Mouse (Mus musculus): ENCODE data around the gene Mcfd2. TPM values are rescaled to one million over a fixed set of nuclear protein-coding genes. Genes with fewer than 3 reads are reported as not detected.

The Mcfd2 gene
- polyA plus RNA-seq, 1 experiment: 84.8 TPM

- H3K4me3 ChIP-seq (ENCODE audit: insufficient read depth, low read length): no peak overlapping the region
- TF ChIP-seq CTCF (IDR thresholded peaks at IDR 0.05; ENCODE audit: low read depth, low read length): no peak
- TF ChIP-seq POLR2A (IDR thresholded peaks at IDR 0.05; ENCODE audit: borderline replicate concordance, low read depth, low read length): no peak
- no peaks in the 10 kb centered on the region for H3K4me1 ChIP-seq (ENCODE audit: control insufficient read depth, insufficient read depth, low read length)
- no peak overlapping the region for H3K27ac ChIP-seq (ENCODE audit: insufficient read depth, low read depth, low read length)
These were observed 11.4 kb downstream of the Mcfd2 start for GRCm38 (mm10) chr17:87254384-87254783.

- peaks cover 23% of the 10 kb centered on the region for H3K4me1 ChIP-seq (ENCODE audit: control insufficient read depth, insufficient read depth, low read length)
- H3K27ac ChIP-seq (ENCODE audit: insufficient read depth, low read depth, low read length): peak overlapping the region; percentile 73
- H3K4me3 ChIP-seq (ENCODE audit: insufficient read depth, low read length): no peak overlapping the region
- TF ChIP-seq CTCF (IDR thresholded peaks at IDR 0.05; ENCODE audit: low read depth, low read length): no peak
- no peak for TF ChIP-seq POLR2A (IDR thresholded peaks at IDR 0.05; ENCODE audit: borderline replicate concordance, low read depth, low read length)
These were observed 19.6 kb downstream of the Mcfd2 start for GRCm38 (mm10) chr17:87246103-87246502.

- H3K4me1 ChIP-seq (ENCODE audit: control insufficient read depth, insufficient read depth, low read length): no peaks in the 10 kb centered on the region
- no peak overlapping the region for H3K27ac ChIP-seq (ENCODE audit: insufficient read depth, low read depth, low read length)
- TF ChIP-seq POLR2A (IDR thresholded peaks at IDR 0.05; ENCODE audit: borderline replicate concordance, low read depth, low read length) (no peak), CTCF (IDR thresholded peaks at IDR 0.05; ENCODE audit: low read depth, low read length) (no peak)
- no peak overlapping the region for H3K4me3 ChIP-seq (ENCODE audit: insufficient read depth, low read length)
These were observed 27.9 kb downstream of the Mcfd2 start for GRCm38 (mm10) chr17:87237826-87238225.

- Histone ChIP-seq H3K27ac (ENCODE audit: insufficient read depth, low read depth, low read length) (no peak overlapping the region), H3K4me1 (ENCODE audit: control insufficient read depth, insufficient read depth, low read length) (no peaks in the 10 kb centered on the region), H3K4me3 (ENCODE audit: insufficient read depth, low read length) (no peak overlapping the region)
- TF ChIP-seq CTCF (IDR thresholded peaks at IDR 0.05; ENCODE audit: low read depth, low read length) (no peak), POLR2A (IDR thresholded peaks at IDR 0.05; ENCODE audit: borderline replicate concordance, low read depth, low read length) (no peak)
These were observed 28.7 kb downstream of the Mcfd2 start for GRCm38 (mm10) chr17:87236725-87237650.

- H3K4me1 ChIP-seq (ENCODE audit: control insufficient read depth, insufficient read depth, low read length): no peaks in the 10 kb centered on the region
- no peak overlapping the region for H3K27ac ChIP-seq (ENCODE audit: insufficient read depth, low read depth, low read length)
- no peak overlapping the region for H3K4me3 ChIP-seq (ENCODE audit: insufficient read depth, low read length)
- TF ChIP-seq POLR2A (IDR thresholded peaks at IDR 0.05; ENCODE audit: borderline replicate concordance, low read depth, low read length) (no peak), CTCF (IDR thresholded peaks at IDR 0.05; ENCODE audit: low read depth, low read length) (no peak)
These were observed 30.7 kb downstream of the Mcfd2 start for GRCm38 (mm10) chr17:87235019-87235418.

GRCm38 (mm10) chr17:87227878-87228277 lies 37.9 kb downstream of the Mcfd2 start:
- Histone ChIP-seq H3K27ac (ENCODE audit: insufficient read depth, low read depth, low read length) (no peak overlapping the region), H3K4me3 (ENCODE audit: insufficient read depth, low read length) (no peak overlapping the region), H3K4me1 (ENCODE audit: control insufficient read depth, insufficient read depth, low read length) (no peaks in the 10 kb centered on the region)
- TF ChIP-seq CTCF (IDR thresholded peaks at IDR 0.05; ENCODE audit: low read depth, low read length) (no peak), POLR2A (IDR thresholded peaks at IDR 0.05; ENCODE audit: borderline replicate concordance, low read depth, low read length) (no peak)

- no peak overlapping the region for H3K27ac ChIP-seq (ENCODE audit: insufficient read depth, low read depth, low read length)
- no peaks in the 10 kb centered on the region for H3K4me1 ChIP-seq (ENCODE audit: control insufficient read depth, insufficient read depth, low read length)
- no peak overlapping the region for H3K4me3 ChIP-seq (ENCODE audit: insufficient read depth, low read length)
- TF ChIP-seq POLR2A (IDR thresholded peaks at IDR 0.05; ENCODE audit: borderline replicate concordance, low read depth, low read length): no peak
- TF ChIP-seq CTCF (IDR thresholded peaks at IDR 0.05; ENCODE audit: low read depth, low read length): no peak
These were observed 39.6 kb downstream of the Mcfd2 start for GRCm38 (mm10) chr17:87226079-87226640.

GRCm38 (mm10) chr17:87225384-87225783 lies 40.4 kb downstream of the Mcfd2 start:
- H3K27ac ChIP-seq (ENCODE audit: insufficient read depth, low read depth, low read length): no peak overlapping the region
- no peak for TF ChIP-seq POLR2A (IDR thresholded peaks at IDR 0.05; ENCODE audit: borderline replicate concordance, low read depth, low read length)
- no peaks in the 10 kb centered on the region for H3K4me1 ChIP-seq (ENCODE audit: control insufficient read depth, insufficient read depth, low read length)
- no peak overlapping the region for H3K4me3 ChIP-seq (ENCODE audit: insufficient read depth, low read length)

GRCm38 (mm10) chr17:87224461-87224860 lies 41.3 kb downstream of the Mcfd2 start:
- H3K4me3 ChIP-seq (ENCODE audit: insufficient read depth, low read length): no peak overlapping the region
- TF ChIP-seq POLR2A (IDR thresholded peaks at IDR 0.05; ENCODE audit: borderline replicate concordance, low read depth, low read length): no peak
- TF ChIP-seq CTCF (IDR thresholded peaks at IDR 0.05; ENCODE audit: low read depth, low read length): no peak
- no peak overlapping the region for H3K27ac ChIP-seq (ENCODE audit: insufficient read depth, low read depth, low read length)
- no peaks in the 10 kb centered on the region for H3K4me1 ChIP-seq (ENCODE audit: control insufficient read depth, insufficient read depth, low read length)

- Histone ChIP-seq H3K27ac (ENCODE audit: insufficient read depth, low read depth, low read length) (no peak overlapping the region), H3K4me1 (ENCODE audit: control insufficient read depth, insufficient read depth, low read length) (peaks cover 3% of the 10 kb centered on the region; the same call in 1 of the 2 replicates), H3K4me3 (ENCODE audit: insufficient read depth, low read length) (no peak overlapping the region)
- no peak for TF ChIP-seq CTCF (IDR thresholded peaks at IDR 0.05; ENCODE audit: low read depth, low read length)
- no peak for TF ChIP-seq POLR2A (IDR thresholded peaks at IDR 0.05; ENCODE audit: borderline replicate concordance, low read depth, low read length)
These were observed 46.3 kb downstream of the Mcfd2 start for GRCm38 (mm10) chr17:87219456-87219855.
